ENCODE assay signal across 9 mouse cellular contexts in the genomic region with DNA sequence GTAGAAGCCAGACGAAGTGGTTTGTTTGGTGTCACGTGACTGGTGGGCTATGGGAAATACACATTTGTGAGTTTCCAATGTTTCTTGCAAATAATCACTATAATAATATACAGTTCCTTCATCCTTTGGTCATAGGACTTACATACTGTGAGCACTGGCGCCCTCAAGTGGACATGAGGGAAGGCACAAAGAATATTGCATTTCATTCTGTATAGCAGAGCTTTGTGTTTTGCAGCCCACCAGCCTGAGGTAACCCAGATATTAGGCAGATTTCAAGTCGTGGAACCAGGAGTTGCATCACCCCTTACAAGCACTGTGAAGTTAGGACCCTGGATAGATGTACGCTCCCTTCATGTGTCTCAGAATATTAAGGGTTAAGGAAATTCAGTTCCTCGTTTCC. TPM values are rescaled to one million over a fixed set of nuclear protein-coding genes. Genes with fewer than 3 reads are reported as not detected.
A peak's percentile ranks its signal among the peaks of the same experiment; 100 is the strongest.
DNase-seq lines count a peak whose midpoint lies in the region; ATAC-seq and TF ChIP-seq lines count a peak whose summit lies in the region.
"Had no signal": no experiment of that assay in that cellular context is flagged by ENCODE, and none has a peak within 500 bp of the region (broad histone marks: within the 10 kb centered on the region; RNA-seq: fewer than 3 reads in every experiment).

No protein-coding gene starts in this region.

- H3K9me3 ChIP-seq in heart, embryonic 10.5 days, result no peaks in the 10 kb centered on the region
- no peaks in the 10 kb centered on the region for H3K9me3 ChIP-seq in forebrain, embryonic 10.5 days
- H3K9me3 ChIP-seq in hindbrain, embryonic 15.5 days, result no peaks in the 10 kb centered on the region
- no peaks in the 10 kb centered on the region for H3K9me3 ChIP-seq in midbrain, embryonic 13.5 days
- H3K9me3 ChIP-seq: limb, embryonic 12.5 days had no signal

- no peak overlapping the region for H3K4me2 ChIP-seq in hindbrain, embryonic 15.5 days
- H3K4me2 ChIP-seq in midbrain, embryonic 13.5 days (replicated peaks), result no peak overlapping the region
- H3K4me2 ChIP-seq: limb, embryonic 12.5 days had no signal

- TF ChIP-seq CTCF in left cerebral cortex, adult 2 months (IDR thresholded peaks at IDR 0.05), result peak; percentile 82

- no peak overlapping the region for H3K4me3 ChIP-seq in heart, embryonic 10.5 days
- no peak overlapping the region for H3K4me3 ChIP-seq in forebrain, embryonic 10.5 days
- H3K4me3 ChIP-seq in hindbrain, embryonic 15.5 days, result no peak overlapping the region
- H3K4me3 ChIP-seq in left cerebral cortex, adult 2 months, result no peak overlapping the region
- H3K4me3 ChIP-seq in midbrain, embryonic 13.5 days (replicated peaks), result no peak overlapping the region
- H3K4me3 ChIP-seq: limb, embryonic 12.5 days had no signal

- no peak overlapping the region for H3K9ac ChIP-seq in hindbrain, embryonic 15.5 days
- H3K9ac ChIP-seq in midbrain, embryonic 13.5 days (replicated peaks), result no peak overlapping the region
- H3K9ac ChIP-seq: limb, embryonic 12.5 days had no signal

- no peaks in the 10 kb centered on the region for H3K36me3 ChIP-seq in heart, embryonic 10.5 days
- H3K36me3 ChIP-seq in forebrain, embryonic 10.5 days (replicated peaks), result no peaks in the 10 kb centered on the region
- H3K36me3 ChIP-seq in hindbrain, embryonic 15.5 days, result no peaks in the 10 kb centered on the region
- H3K36me3 ChIP-seq in midbrain, embryonic 13.5 days, result no peaks in the 10 kb centered on the region
- H3K36me3 ChIP-seq: limb, embryonic 12.5 days had no signal

- intact Hi-C loops in left cerebral cortex, adult 2 months (cut with DNase I), result loop anchor here (1.0 to 10.0 kb wide), 2 partner anchors 47 to 599 kb away; no protein-coding TSS in a partner anchor

- ATAC-seq in hindbrain, embryonic 15.5 days (ENCODE audit: low FRiP score, low read depth), result peak; percentile 74
- peak; percentile 85 for ATAC-seq in midbrain, embryonic 13.5 days

- 28% methylated on average over 6 of the region's 6 CpGs for WGBS in heart, embryonic 10.5 days
- WGBS in forebrain, embryonic 10.5 days, result 33% methylated on average over 6 of the region's 6 CpGs
- WGBS in hindbrain, embryonic 15.5 days, result 31% methylated on average over 6 of the region's 6 CpGs
- 32% methylated on average over 6 of the region's 6 CpGs for WGBS in midbrain, embryonic 13.5 days

- H3K27me3 ChIP-seq in heart, embryonic 10.5 days (ENCODE audit: insufficient read depth, poor library complexity, severe bottlenecking), result no peaks in the 10 kb centered on the region
- H3K27me3 ChIP-seq in forebrain, embryonic 10.5 days (ENCODE audit: poor library complexity, severe bottlenecking), result no peaks in the 10 kb centered on the region
- no peaks in the 10 kb centered on the region for H3K27me3 ChIP-seq in hindbrain, embryonic 15.5 days
- no peaks in the 10 kb centered on the region for H3K27me3 ChIP-seq in midbrain, embryonic 13.5 days
- H3K27me3 ChIP-seq: limb, embryonic 12.5 days had no signal

- DNase-seq in heart, adult 11 months, result peak; percentile 80
- DNase-seq in heart, embryonic 10.5 days (ENCODE audit: low spot score), result no peak
- peak; percentile 71 for DNase-seq in adrenal gland, postnatal 14 days
- DNase-seq in forebrain, embryonic 10.5 days (ENCODE audit: extremely low spot score, low spot score), result peak; percentile 70
- DNase-seq in left cerebral cortex, adult 2 months (ENCODE audit: extremely low spot score in 1 of 2, low spot score in 2 of 2), result peak; percentile 50 to 60
- DNase-seq in testis, postnatal 14 days (ENCODE audit: low spot score), result peak; percentile 18

- no peak overlapping the region for H3K27ac ChIP-seq in heart, embryonic 10.5 days
- no peak overlapping the region for H3K27ac ChIP-seq in forebrain, embryonic 10.5 days
- H3K27ac ChIP-seq in hindbrain, embryonic 15.5 days (replicated peaks), result no peak overlapping the region
- H3K27ac ChIP-seq in left cerebral cortex, adult 2 months, result no peak overlapping the region
- no peak overlapping the region for H3K27ac ChIP-seq in midbrain, embryonic 13.5 days
- H3K27ac ChIP-seq: limb, embryonic 12.5 days had no signal

- H3K4me1 ChIP-seq in heart, embryonic 10.5 days, result peaks cover 8% of the 10 kb centered on the region; the same call in 1 of the 2 replicates
- H3K4me1 ChIP-seq in forebrain, embryonic 10.5 days, result peaks cover 6% of the 10 kb centered on the region
- no peaks in the 10 kb centered on the region for H3K4me1 ChIP-seq in hindbrain, embryonic 15.5 days (replicated peaks)
- no peaks in the 10 kb centered on the region for H3K4me1 ChIP-seq in midbrain, embryonic 13.5 days (replicated peaks)

RNA-seq across cellular contexts. Expression of gene Shroom3, which starts 42.7 kb away (rescaled TPM):
- polyA plus RNA-seq in heart, embryonic 10.5 days (2016; fragmentation: Nextera tagmentation; extraction: Ambion mirVana), result 11.4 and 11.6 TPM in 2 replicates
- 7.6 and 7.9 TPM in 2 replicates for total RNA-seq in adrenal gland, postnatal 14 days (2021)
- polyA plus RNA-seq in forebrain, embryonic 10.5 days (2016; fragmentation: Nextera tagmentation; extraction: Ambion mirVana), result 8.1 and 9.1 TPM in 2 replicates
- 1.7 and 2.2 TPM in 2 replicates for polyA plus RNA-seq in hindbrain, embryonic 15.5 days (2015; fragmentation: Nextera tagmentation; extraction: Ambion mirVana)
- total RNA-seq in left cerebral cortex, adult 2 months (2021), result 1 to 10 TPM; 4.3 to 6.3 TPM
- 2.4 and 2.5 TPM in 2 replicates for polyA plus RNA-seq in midbrain, embryonic 13.5 days (2015; fragmentation: Nextera tagmentation; extraction: Ambion mirVana)

RNA-seq across cellular contexts. Expression of gene Ccdc158, which starts 50.9 kb away (rescaled TPM):
- 0.87 and 0.90 TPM in 2 replicates for polyA plus RNA-seq in heart, embryonic 10.5 days (2016; fragmentation: Nextera tagmentation; extraction: Ambion mirVana)
- 0.37 and 0.68 TPM in 2 replicates for total RNA-seq in adrenal gland, postnatal 14 days (2021)
- polyA plus RNA-seq in forebrain, embryonic 10.5 days (2016; fragmentation: Nextera tagmentation; extraction: Ambion mirVana), result 0.86 and 1.4 TPM in 2 replicates
- polyA plus RNA-seq in hindbrain, embryonic 15.5 days (2015; fragmentation: Nextera tagmentation; extraction: Ambion mirVana), result 0.31 and 0.69 TPM in 2 replicates
- total RNA-seq in left cerebral cortex, adult 2 months (2021), result under 1 TPM; 0.36 to 0.54 TPM
- polyA plus RNA-seq in midbrain, embryonic 13.5 days (2015; fragmentation: Nextera tagmentation; extraction: Ambion mirVana), result 0.37 and 0.63 TPM in 2 replicates
